Mouse (Mus musculus) heart, adult 11 months (tissue): ENCODE measurements at regions not wholly inside any gene's neighbourhood (a gene's known extent, or its start where the extent isn't known, plus 50 kb on each side); places are given as distances from the start of the nearest gene placed in this dataset.
"Not testable (repeated sequence)": the region's sequence is repeated elsewhere in the genome, so short reads cannot be mapped to it uniquely, and the experiment has no call there.

ENCODE experiments used
- DNase-seq: peaks from one replicate; pipeline ENCODE4 v3.0.0; 2022

- not testable (repeated sequence) for DNase-seq
These were observed 1137.7 kb upstream of the Zfp386 start for GRCm38 (mm10) chr12:114909799-114910198.

- not testable (repeated sequence) for DNase-seq
These were observed 1133.1 kb upstream of the Zfp386 start for GRCm38 (mm10) chr12:114914406-114914805.

DNA sequence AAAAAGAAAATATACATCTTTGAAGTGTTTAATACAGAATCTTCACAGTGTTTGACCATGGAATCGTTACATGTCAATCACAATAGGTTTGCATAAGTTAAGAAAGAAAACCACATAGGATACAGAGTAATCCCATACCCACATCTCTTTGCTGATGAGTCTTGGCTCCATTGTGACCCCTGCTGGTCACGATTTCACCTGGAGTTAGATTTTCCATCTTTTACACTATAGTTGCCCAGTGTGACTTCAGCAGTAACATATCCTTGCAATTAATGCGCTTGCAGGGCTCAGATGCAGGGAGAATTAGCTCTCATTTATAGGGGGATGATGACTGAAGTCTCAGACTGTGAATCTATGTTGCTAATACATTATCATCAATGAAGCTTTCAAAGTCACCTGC lies 1119.8 kb upstream of the Zfp386 start:
- no peak for DNase-seq

- no peak for DNase-seq
These were observed 1115.4 kb upstream of the Zfp386 start for GRCm38 (mm10) chr12:114932158-114932557.

DNA sequence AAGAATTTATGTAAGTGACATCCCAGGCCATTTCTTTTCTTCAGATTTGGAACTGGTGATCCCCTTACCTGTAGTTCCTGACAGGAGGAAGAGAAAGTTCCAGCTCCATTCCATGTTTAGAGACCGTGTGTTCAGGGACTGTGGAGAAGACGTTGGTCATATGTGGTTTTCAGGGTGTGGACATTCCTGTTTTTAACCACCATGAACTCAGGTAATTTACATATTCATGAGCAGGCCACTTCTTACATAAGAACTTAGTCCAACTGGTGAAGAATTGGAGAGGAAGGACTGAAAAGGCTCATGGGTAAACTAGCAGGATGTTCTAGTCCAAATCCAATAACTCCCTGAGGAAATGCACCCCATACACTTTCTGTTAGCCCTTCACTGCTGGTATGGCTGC lies 1114.9 kb upstream of the Zfp386 start:
- DNase-seq = no peak

GRCm38 (mm10) chr12:114936865-114937264 lies 1110.7 kb upstream of the Zfp386 start:
- DNase-seq = not testable (repeated sequence)

DNA sequence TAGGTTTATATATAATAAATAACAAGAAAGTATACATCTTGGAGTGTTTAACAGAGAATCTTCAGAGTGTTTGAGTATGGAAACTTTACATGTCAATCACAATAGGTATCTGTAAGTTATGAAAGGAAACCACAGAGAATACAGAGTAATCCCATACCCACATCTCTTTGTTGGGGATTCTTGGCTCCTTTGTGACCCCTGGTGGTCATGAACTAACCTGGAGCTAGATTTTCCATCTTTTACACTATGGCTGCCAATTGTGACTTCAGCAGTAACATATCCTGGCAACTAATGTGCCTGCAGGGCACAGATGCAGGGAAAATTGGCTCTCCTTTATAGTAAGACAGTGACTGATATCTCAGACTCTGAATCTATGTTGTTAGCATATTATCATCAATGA lies 1107.9 kb upstream of the Zfp386 start:
- no peak for DNase-seq

DNA sequence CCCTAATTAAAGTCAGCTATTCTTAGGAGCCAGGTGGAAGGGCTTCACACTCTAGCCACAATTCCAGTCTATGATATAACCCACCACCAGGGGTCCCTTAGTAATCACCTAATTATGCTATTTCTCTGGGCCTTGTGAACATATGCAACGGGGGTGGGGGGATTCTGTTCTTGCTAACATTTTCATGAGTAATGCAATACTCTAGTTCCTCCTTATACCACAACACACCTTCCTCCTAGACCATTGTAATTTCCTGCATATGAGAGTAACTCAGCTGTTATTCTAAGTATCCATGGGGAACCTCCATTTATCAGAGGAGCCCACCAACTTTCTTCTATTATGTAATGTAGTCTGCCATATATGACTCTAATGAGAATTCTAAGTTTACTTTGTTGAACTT lies 1085.4 kb upstream of the Zfp386 start:
- DNase-seq = no peak

DNA sequence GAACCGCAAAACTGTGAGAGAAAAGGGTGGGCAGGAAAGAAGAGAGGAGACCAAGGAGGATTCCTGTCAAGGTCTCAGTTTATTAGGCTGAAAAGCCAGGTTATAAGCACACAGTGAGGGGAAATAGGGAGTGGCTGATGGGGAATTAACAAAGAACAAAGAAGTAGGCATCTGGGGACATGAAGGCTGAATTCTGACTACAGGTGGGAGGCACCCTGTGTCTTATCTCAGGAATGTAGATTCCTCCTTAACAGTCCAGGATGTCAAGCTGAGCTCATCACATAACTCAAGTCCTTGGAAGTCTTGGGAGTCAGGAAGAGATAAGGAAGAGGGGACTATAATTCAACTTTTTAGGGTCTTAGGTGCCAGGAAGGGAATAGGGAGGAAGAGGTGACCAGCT lies 1083.3 kb upstream of the Zfp386 start:
- not testable (repeated sequence) for DNase-seq

- no peak for DNase-seq
These were observed 1065.9 kb upstream of the Zfp386 start for GRCm38 (mm10) chr12:114981476-114982136.

GRCm38 (mm10) chr12:114990916-114991315 lies 1056.6 kb upstream of the Zfp386 start:
- no peak for DNase-seq

- DNase-seq = no peak
These were observed 1050.7 kb upstream of the Zfp386 start for GRCm38 (mm10) chr12:114996817-114997216.

DNA sequence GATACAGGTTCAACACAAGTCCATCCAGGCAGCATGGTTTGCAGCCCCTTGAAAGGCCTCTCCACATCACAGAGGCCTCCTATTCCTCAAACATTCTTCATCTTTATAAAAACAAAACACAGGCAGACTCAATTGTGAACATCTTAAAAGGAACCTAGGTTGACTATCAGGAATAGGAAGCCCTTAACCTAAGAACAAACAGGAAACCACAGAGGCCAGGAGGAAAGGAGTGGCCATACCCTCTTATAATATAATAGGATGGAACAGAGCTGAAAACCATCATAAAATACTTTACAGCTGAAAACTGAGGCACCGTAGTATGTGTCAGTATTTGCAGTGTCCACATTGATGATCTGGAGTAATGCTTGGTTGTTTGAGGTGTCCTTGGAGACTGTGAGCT lies 1044.4 kb upstream of the Zfp386 start:
- no peak for DNase-seq

- DNase-seq = no peak
These were observed 1039.1 kb upstream of the Zfp386 start for GRCm38 (mm10) chr12:115008434-115008833.

- no peak for DNase-seq
These were observed 1034.8 kb upstream of the Zfp386 start for GRCm38 (mm10) chr12:115012751-115013150.

DNA sequence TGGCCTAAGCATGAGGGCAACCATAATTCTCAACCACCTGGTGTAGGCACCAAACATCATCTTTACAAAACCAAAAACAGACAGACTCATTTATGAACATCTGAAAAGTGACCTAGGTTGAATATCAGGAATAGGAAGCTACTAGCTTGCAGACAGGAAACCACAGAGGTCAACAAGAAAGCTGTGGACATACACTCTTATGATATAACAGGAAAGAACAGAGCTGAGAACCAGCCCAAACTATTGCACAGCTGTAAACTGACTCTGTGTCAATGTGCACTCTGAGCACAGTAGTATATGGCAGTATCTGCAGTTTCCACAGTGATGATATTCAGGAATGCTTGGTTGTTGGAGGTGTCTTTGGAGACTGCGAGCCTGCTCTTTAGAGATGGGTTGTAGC lies 1023.8 kb upstream of the Zfp386 start:
- no peak for DNase-seq

DNA sequence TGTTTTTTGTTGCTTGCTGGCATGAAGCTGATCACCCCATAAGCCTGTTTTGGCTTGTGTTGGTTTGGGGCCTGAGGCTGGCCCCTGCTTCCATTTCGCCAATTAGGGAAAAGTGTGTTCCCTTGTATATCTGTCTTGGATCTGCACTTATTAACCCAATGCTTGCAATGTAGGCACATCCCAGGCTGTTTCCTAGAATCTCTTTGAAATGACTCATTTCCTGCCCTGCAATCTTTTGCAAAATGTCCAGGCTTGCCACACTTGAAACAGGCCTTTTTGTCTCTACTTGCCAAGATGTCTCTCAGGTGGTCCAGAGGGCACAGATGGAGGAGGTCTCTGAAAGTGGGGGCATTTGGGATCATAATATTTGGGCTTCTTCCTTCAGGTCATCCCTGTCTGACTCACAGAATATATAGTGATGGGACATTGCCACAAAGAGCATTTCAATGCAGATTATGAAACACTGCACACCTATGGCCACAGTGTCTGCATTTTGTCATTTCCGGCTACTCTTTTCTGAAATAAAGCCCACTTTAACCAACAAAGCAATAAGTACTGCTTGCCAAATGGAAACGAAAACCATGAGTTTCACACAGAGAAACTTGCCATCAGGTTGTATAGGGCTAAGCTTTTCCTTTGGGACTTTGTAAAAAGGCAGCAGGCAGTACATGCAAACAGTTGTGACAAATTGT lies 1012.9 kb upstream of the Zfp386 start:
- DNase-seq = no peak

- DNase-seq = no peak
These were observed 992.4 kb upstream of the Zfp386 start for GRCm38 (mm10) chr12:115055080-115055479.

DNA sequence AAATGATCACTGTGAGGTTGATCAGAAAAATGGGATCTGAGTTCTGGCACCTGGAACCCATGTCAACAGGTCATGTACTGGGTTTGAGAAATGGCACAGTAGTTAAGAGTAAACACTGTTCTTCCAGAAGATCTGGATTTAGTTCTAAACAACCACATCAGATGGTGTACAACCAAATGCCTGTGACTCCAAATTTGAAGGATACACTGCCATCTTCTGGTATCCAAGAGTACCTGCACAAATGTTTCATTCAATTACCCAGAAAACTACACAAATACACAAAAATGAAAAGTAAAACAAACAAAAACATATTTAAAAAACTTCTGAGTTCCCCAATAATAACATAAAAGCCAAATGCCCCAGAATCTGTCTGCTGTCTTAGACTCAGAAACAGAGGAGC lies 987.6 kb upstream of the Zfp386 start:
- DNase-seq = not testable (repeated sequence)

- DNase-seq = no peak
These were observed 980.3 kb upstream of the Zfp386 start for GRCm38 (mm10) chr12:115067251-115067650.

- not testable (repeated sequence) for DNase-seq
These were observed 956.1 kb upstream of the Zfp386 start for GRCm38 (mm10) chr12:115091460-115091859.

GRCm38 (mm10) chr12:115109742-115110141 lies 937.8 kb upstream of the Zfp386 start:
- no peak for DNase-seq

GRCm38 (mm10) chr12:115119134-115119826 lies 928.2 kb upstream of the Zfp386 start:
- DNase-seq = not testable (repeated sequence)

GRCm38 (mm10) chr12:115121259-115121658 lies 926.3 kb upstream of the Zfp386 start:
- no peak for DNase-seq
